Mouse (Mus musculus): Measurements from ENCODE around the gene Cpsf6.
"Not testable (repeated sequence)": the region's sequence is repeated elsewhere in the genome, so short reads cannot be mapped to it uniquely, and the experiment has no call there.

Gene Cpsf6

GRCm38 (mm10) chr10:117399839-117400238, 20.0 kb upstream of the Cpsf6 start:
- no peak for DNase-seq (ENCODE audit: low spot score in 2 of 2)

- no peak for DNase-seq (ENCODE audit: low spot score in 2 of 2)
These were observed 19.4 kb upstream of the Cpsf6 start for GRCm38 (mm10) chr10:117399196-117399595.

- no peak for DNase-seq (ENCODE audit: low spot score in 2 of 2)
These were observed 18.4 kb upstream of the Cpsf6 start for GRCm38 (mm10) chr10:117398044-117398780.

GRCm38 (mm10) chr10:117397106-117397625, 17.4 kb upstream of the Cpsf6 start:
- no peak for DNase-seq (ENCODE audit: low spot score in 2 of 2)

- no peak for DNase-seq (ENCODE audit: low spot score in 2 of 2)
These were observed 16.7 kb upstream of the Cpsf6 start for GRCm38 (mm10) chr10:117396386-117397048.

- DNase-seq (ENCODE audit: low spot score in 2 of 2): no peak
These were observed 16.0 kb upstream of the Cpsf6 start for GRCm38 (mm10) chr10:117395801-117396200.

GRCm38 (mm10) chr10:117394738-117395550, 15.1 kb upstream of the Cpsf6 start:
- no peak for DNase-seq (ENCODE audit: low spot score in 2 of 2)

- DNase-seq (ENCODE audit: low spot score in 2 of 2): no peak
These were observed 14.1 kb upstream of the Cpsf6 start for GRCm38 (mm10) chr10:117393891-117394395.

- DNase-seq (ENCODE audit: low spot score in 2 of 2): no peak
These were observed 13.5 kb upstream of the Cpsf6 start for GRCm38 (mm10) chr10:117393196-117393890.

- no peak for DNase-seq (ENCODE audit: low spot score in 2 of 2)
These were observed 13.0 kb upstream of the Cpsf6 start for GRCm38 (mm10) chr10:117392832-117393195.

GRCm38 (mm10) chr10:117392397-117392796, 12.6 kb upstream of the Cpsf6 start:
- not testable (repeated sequence) for DNase-seq (ENCODE audit: low spot score in 2 of 2)

- DNase-seq (ENCODE audit: low spot score in 2 of 2): no peak
These were observed 12.0 kb upstream of the Cpsf6 start for GRCm38 (mm10) chr10:117391801-117392200.

GRCm38 (mm10) chr10:117391057-117391456, 11.2 kb upstream of the Cpsf6 start:
- DNase-seq (ENCODE audit: low spot score in 2 of 2): no peak

- DNase-seq (ENCODE audit: low spot score in 2 of 2): no peak
These were observed 10.4 kb upstream of the Cpsf6 start for GRCm38 (mm10) chr10:117389904-117390875.

GRCm38 (mm10) chr10:117389371-117389740, 9.5 kb upstream of the Cpsf6 start:
- no peak for DNase-seq (ENCODE audit: low spot score in 2 of 2)

- no peak for DNase-seq (ENCODE audit: low spot score in 2 of 2)
These were observed 9.0 kb upstream of the Cpsf6 start for GRCm38 (mm10) chr10:117388637-117389370.

GRCm38 (mm10) chr10:117387961-117388636, 8.3 kb upstream of the Cpsf6 start:
- DNase-seq (ENCODE audit: low spot score in 2 of 2): not testable (repeated sequence)

- DNase-seq (ENCODE audit: low spot score in 2 of 2): no peak
These were observed 7.2 kb upstream of the Cpsf6 start for GRCm38 (mm10) chr10:117386981-117387380.

- no peak for DNase-seq (ENCODE audit: low spot score in 2 of 2)
These were observed 6.4 kb upstream of the Cpsf6 start for GRCm38 (mm10) chr10:117386261-117386660.

Data from urinary bladder, postnatal 4 days (tissue).